Mouse (Mus musculus) cerebellum, adult 2 months (tissue): ENCODE results near the gene Cacna2d4.

Experiments used
- CTCF ChIP-seq: fragments of 200-500 bp; IDR thresholded peaks from 2 replicates; pipeline ENCODE4 v1.5.1; 2011; ENCODE audit warnings: low read depth, mild to moderate bottlenecking, control low read depth, low read length, moderate library complexity, borderline replicate concordance; ENCODE audit not compliant: insufficient read depth
- POLR2A ChIP-seq: fragments of 200-500 bp; IDR thresholded peaks from 2 replicates; pipeline ENCODE4 v1.6.1; 2011; ENCODE audit warnings: low read length, control low read depth, borderline replicate concordance; ENCODE audit not compliant: insufficient read depth

- TF ChIP-seq CTCF, result no peak
- TF ChIP-seq POLR2A, result no peak
Observed at GRCm38 (mm10) chr6:119332111-119332510, 95.8 kb downstream of the Cacna2d4 start.
